Mouse (Mus musculus): ENCODE measurements around the gene Ptges. TPM values are rescaled to one million over a fixed set of nuclear protein-coding genes. Genes with fewer than 3 reads are reported as not detected.

Ptges gene
- polyA plus RNA-seq (2017; shearing (Covaris generic)), result not detected

GRCm38 (mm10) chr2:30929483-30930045 is at the start of gene Ptges:
TSS of gene Ptges (minus strand) at chr2:30929863.

DNA sequence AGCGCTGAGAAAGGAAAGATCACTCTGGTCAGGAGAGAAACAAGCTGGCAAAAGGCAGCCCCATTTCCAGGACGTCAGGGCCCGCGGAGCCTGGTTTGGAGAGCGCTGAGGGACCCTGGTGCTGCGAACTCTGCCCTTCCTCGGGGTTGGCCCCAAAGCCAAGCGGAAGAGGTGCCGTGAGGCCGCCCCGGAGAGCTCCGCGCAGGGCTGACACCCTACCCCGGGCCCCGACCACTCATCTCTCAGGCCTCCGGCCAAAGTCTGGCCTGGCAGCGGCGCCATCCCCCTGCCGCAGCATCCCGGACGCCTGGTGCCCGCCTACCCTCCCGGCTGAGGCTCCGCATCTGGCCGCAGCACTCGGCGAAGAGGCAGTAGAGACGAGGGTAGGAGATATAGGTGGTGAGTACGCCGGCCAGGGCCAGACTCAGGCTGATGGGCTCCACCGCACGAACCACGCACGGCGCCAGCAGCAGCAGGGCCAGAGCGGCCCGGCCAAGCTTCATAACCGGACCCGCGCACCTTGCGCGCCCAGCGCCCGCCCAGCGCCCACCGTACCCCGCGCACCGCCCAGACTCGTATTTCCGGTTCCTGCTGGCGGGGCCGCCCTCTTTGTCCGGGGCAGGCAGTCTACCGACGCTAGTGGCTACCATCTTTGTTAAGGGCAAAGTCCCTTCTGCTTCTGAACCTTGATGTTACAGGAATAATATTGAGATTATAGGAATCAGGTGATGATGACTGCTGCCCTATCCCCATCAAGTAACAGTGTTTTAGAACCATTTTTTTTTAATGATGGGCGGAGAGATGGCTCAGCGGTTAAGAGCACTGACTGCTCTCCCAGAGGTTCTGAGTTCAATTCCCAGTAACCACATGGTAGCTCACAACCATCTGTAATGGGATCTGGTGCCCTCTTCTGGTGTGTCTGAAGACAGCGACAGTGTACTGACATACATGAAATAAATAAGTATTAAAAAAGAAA is 38.0 kb upstream of the Ptges start, which contains the start of gene Tor1a:
Gene Tor1a, minus strand, starts transcription at position 582 of the 976 bp plus-strand sequence.

GRCm38 (mm10) chr2:30952824-30953490 is 23.3 kb upstream of the Ptges start, which contains the start of gene Tor1b:
TSS of gene Tor1b (plus strand) at chr2:30952959.

Other genes starting within 250 kb of the Ptges start
- 0.44 TPM for gene 1700001O22Rik, start 126.2 kb downstream of the Ptges start, polyA plus RNA-seq (2017; shearing (Covaris generic))
- gene Ntmt1, start 122.0 kb downstream of the Ptges start, polyA plus RNA-seq (2017; shearing (Covaris generic)), result 39.1 TPM
- 65.1 TPM for gene Asb6, start 99.5 kb downstream of the Ptges start, polyA plus RNA-seq (2017; shearing (Covaris generic))
- not detected for gene Prrx2, start 94.9 kb downstream of the Ptges start, polyA plus RNA-seq (2017; shearing (Covaris generic))
- gene Tor1b, start 23.1 kb upstream of the Ptges start, polyA plus RNA-seq (2017; shearing (Covaris generic)), result 34.6 TPM
- 67.6 TPM for gene Tor1a, start 38.1 kb upstream of the Ptges start, polyA plus RNA-seq (2017; shearing (Covaris generic))
- gene BC005624, start 52.3 kb upstream of the Ptges start, polyA plus RNA-seq (2017; shearing (Covaris generic)), result 83.9 TPM
- 30.2 TPM for gene Usp20, start 52.4 kb upstream of the Ptges start, polyA plus RNA-seq (2017; shearing (Covaris generic))
- 178 TPM for gene Fnbp1, start 212.1 kb upstream of the Ptges start, polyA plus RNA-seq (2017; shearing (Covaris generic))
- 83.8 TPM for gene Gpr107, start 222.5 kb upstream of the Ptges start, polyA plus RNA-seq (2017; shearing (Covaris generic))

Measured in activated CD4-positive, CD25-positive, alpha-beta regulatory T cell, adult 9 weeks (primary cell).